Mouse (Mus musculus): Measurements from ENCODE around the gene Loxl1.
"Not testable (repeated sequence)": the region's sequence is repeated elsewhere in the genome, so short reads cannot be mapped to it uniquely, and the experiment has no call there.

Gene Loxl1

DNA sequence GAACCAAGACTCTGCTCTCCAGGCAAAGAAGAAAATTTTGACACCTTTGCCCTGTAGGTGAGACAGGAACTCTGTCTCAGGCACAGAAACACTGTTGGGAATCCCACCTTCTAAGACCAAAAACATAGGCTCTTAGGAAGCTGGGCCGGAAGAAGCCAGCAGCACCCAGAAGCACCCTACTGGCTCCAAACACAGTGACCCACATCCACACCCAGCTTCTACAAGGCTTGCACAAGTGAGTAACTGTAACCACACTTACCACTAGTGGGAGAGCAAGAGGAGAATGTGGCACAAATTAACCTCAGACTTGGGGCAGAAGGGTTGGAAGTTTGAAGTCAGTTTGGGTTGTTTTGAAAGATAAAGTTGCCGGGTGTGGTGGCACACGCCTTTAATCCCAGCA lies 37.2 kb downstream of the Loxl1 start:
- in situ Hi-C loops (cut with MseI, MboI): no loop called here

- in situ Hi-C loops (cut with MseI, MboI): no loop called here
Observed at GRCm38 (mm10) chr9:58275115-58275774, 37.7 kb downstream of the Loxl1 start.

- in situ Hi-C loops (cut with MseI, MboI): no loop called here
Observed at GRCm38 (mm10) chr9:58274626-58275025, 38.4 kb downstream of the Loxl1 start.

GRCm38 (mm10) chr9:58274101-58274604 lies 38.8 kb downstream of the Loxl1 start:
- in situ Hi-C loops (cut with MseI, MboI): no loop called here

DNA sequence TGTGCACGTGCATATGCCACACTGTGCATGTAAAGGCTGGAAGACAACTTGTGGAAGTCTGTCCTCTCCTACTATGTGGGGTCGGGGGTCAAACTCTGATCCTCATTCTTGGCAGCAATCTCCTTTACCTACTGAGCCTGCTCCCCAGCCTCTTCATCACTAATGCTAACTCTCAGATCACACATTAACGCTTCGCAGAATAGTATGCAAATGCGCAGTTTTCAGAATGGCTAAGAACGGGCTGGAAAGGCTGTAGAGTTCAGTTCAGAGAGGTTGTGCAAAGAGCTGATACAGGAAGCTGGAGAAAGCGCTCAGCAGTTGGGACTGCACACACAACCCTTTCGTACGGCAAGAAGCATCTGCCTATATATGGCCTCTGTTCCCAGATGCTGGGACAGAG lies 40.1 kb downstream of the Loxl1 start:
- in situ Hi-C loops (cut with MseI, MboI): no loop called here

DNA sequence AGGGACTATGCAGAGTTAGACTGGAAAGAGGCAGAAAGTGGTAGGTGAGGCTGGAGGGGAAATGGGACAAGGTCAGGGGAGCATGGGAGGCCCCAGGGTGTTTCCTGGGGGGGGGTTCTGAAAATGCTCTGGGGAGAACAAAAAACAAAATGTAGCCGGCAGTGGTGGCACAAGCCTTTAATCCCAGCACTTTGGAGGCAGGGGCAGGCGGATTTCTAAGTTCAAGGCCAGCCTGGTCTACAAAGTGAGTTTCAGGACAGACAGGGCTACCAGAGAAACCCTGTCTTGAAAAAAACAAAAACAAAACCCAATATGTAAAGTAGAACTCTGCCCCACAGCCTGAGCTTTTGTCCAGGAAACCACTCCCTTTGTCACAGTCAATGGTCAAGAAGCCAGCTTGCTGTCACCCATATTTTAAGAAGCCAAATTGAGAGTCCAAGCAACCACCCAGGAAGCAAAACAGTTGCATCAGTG lies 40.9 kb downstream of the Loxl1 start:
- in situ Hi-C loops (cut with MseI, MboI): no loop called here

GRCm38 (mm10) chr9:58271551-58271950 lies 41.4 kb downstream of the Loxl1 start:
- in situ Hi-C loops (cut with MseI, MboI): not testable (repeated sequence)

DNA sequence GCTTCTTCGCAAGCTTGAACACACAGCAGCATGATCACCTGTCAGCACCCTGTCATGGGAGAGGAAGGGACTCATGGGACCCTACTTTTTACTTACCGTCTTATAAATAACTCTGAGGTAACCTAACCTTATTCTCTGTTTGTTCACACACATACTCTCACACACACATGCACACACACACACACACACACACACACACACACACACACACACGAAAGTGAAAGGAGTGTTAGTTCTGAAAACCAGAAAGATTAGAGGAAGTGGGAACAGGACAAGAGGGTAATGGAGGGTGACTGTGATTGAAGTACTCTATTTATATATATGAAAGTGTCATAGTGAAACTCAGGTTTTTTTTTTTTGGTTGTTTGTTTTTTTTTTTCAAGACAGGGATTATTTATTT lies 41.9 kb downstream of the Loxl1 start:
- in situ Hi-C loops (cut with MseI, MboI): no loop called here

DNA sequence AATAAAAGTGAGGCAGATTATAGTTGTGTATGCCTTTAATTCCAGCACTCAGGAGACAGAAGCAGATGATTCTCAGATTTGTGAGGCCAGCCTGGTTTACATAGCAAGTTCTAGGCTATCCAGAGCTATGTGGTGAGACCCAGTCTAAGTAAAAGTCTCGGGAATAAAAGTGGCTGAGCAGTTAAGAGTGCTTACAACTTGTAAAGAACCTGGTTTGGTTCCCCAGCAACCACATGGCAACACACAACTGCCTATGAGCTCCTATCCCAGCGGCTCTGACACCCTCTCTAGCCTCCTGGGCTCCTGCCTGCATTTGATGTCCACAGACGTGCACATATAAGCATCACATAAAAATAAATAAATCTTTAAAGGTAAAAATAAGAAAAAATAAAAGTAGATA lies 42.9 kb downstream of the Loxl1 start:
- in situ Hi-C loops (cut with MseI, MboI): no loop called here

DNA sequence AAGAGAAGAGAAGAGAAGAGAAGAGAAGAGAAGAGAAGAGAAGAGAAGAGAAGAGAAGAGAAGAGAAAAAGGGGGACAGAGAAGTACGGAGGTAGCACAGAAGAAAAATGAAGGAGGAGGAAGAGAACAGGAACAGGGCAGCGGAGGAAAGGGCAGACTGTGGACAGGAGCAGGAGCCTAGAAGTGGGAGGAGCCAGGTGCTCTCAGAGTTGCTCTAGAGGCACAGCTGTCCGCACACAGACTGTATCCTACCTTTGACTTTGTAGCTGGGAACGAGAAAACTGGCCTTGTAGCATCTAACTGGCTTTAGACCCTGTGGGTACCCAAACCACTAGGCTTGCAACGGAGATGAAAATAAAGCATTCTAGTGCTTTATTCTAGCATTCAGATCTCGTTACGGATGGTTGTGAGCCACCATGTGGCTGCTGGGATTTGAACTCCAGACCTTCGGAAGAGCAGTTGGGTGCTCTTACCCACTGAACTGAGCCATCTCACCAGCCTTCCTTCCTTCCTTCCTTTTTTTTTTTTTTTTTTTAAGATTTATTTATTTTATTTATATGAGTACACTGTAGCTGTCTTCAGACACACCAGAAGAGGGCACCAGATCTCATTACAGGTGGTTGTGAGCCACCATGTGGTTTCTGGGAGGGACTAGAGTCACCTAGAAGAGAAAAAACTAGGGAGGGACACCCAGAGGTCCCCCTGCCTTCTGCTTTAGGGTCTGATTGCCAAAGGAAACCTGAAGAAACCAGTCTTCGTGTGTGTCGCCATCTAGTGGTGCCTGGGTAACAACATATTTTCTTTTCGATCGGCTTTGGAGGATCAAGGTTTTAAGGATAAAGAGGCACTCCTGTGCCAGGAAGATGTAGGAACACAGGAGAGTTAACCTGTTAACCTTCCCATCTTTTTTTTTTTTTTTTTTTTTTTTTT lies 44.3 kb downstream of the Loxl1 start:
- in situ Hi-C loops (cut with MseI, MboI): no loop called here

GRCm38 (mm10) chr9:58267046-58267445 lies 45.9 kb downstream of the Loxl1 start:
- in situ Hi-C loops (cut with MseI, MboI): no loop called here

GRCm38 (mm10) chr9:58266571-58267011 lies 46.4 kb downstream of the Loxl1 start:
- in situ Hi-C loops (cut with MseI, MboI): no loop called here

- in situ Hi-C loops (cut with MseI, MboI): no loop called here
Observed at GRCm38 (mm10) chr9:58265368-58265767, 47.6 kb downstream of the Loxl1 start.

GRCm38 (mm10) chr9:58262507-58262906 lies 50.5 kb downstream of the Loxl1 start:
- in situ Hi-C loops (cut with MseI, MboI): no loop called here

DNA sequence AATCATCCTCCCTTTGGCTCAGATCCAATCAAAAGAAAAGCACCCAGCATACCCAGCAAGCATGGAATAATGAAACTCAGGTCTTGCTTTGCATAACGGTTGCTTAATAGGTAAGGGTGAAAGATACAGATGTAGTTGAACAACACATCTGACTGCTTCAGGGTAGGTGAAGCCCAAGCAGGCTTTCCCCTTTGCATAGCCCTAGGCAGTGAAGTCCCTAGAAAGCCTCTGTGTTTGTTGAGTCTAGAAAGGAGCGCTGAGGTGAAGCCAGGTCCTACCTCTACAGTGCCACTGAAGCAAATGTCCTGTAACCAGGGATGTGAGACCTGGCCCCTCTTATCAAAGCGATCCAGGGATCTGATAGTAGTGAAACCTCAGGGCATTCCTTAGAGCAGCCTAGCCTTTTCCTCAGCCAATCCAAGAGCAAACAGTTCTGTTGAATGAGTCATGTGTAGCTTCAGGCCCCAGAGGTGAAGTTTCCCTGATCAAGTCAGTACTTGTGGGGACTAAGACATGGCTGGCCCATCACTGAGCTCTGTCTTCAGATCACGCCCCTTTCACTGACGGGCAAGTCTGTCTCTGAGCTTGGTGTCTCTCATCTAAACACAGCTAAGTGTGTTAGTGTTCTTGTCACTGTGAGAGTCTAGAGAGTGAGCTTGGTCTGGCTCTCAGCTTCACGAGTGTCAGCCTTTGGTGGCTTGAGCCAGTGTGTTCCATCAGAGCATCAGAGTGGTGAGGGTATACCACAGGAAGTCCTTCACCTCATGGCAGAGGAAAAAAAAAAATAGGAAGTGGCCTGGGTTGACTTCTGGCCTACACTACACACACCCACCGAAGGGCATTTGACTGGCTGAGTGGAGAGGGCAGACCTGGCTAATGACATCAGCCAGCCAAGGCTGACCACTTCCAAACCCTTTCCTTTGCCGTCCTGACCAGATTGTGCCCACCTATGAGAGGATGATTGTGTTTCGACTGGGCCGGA lies 57.0 kb downstream of the Loxl1 start:
- in situ Hi-C loops (cut with MseI, MboI): no loop called here

DNA sequence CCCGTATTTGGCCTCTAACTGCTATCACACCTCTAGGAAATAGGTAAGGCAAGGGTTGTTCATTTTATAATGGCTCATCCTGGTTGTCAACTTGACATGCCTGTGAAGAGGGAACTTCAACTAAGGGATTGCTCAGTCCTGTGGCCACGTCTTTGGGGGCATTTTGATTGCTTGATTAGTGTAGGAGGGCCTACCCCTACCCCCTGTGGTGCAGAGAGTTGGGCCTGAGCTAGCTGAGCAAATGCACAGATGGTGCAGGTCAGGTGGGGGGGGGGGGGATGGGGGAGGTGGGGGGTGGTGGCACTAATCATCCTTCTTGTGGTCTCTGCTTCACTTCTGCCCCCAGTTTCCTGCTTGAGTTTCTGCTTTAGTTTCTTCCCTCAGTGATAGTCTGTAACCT lies 57.9 kb downstream of the Loxl1 start:
- in situ Hi-C loops (cut with MseI, MboI): no loop called here

GRCm38 (mm10) chr9:58253805-58254122 lies 59.2 kb downstream of the Loxl1 start:
- in situ Hi-C loops (cut with MseI, MboI): not testable (repeated sequence)

GRCm38 (mm10) chr9:58253033-58253804 lies 59.8 kb downstream of the Loxl1 start, which contains the start of gene Stoml1:
TSS of gene Stoml1 (plus strand) at chr9:58253164.
- in situ Hi-C loops (cut with MseI, MboI): no loop called here

- in situ Hi-C loops (cut with MseI, MboI): not testable (repeated sequence)
Observed at GRCm38 (mm10) chr9:58250730-58251129, 62.3 kb downstream of the Loxl1 start.

DNA sequence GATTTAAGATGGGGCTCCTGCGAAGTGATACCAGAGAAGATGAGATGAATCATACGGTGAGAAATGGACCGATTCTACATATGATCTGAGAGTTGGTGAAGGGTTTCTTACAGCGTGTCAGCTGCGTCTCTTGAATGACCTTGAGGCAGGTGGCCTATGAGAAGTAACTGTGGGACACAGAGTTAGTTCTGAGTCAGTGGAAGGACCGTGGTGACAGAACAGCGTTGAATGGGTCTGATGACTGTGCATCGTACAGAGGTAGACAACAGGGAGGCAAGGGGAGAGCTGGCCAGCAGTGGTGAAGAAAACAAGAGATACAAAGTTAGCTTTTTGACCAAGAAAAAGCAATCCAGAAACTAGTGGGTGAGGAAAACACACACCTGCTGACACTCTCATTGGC lies 62.7 kb downstream of the Loxl1 start:
- in situ Hi-C loops (cut with MseI, MboI): no loop called here
